Mouse (Mus musculus) stomach, postnatal 0 days (tissue): ENCODE measurements around the gene Gm49342.
"Not testable (repeated sequence)": the region's sequence is repeated elsewhere in the genome, so short reads cannot be mapped to it uniquely, and the experiment has no call there.

Experiments used
- CTCF ChIP-seq: IDR thresholded peaks from 2 replicates; pipeline ENCODE4 v1.5.1; 2016; ENCODE audit warnings: antibody characterized with exemption, low read depth, mild to moderate bottlenecking, moderate library complexity
- EP300 ChIP-seq: optimal IDR thresholded peaks from 2 replicates; pipeline ENCODE3; 2016; ENCODE audit warnings: antibody characterized with exemption

DNA sequence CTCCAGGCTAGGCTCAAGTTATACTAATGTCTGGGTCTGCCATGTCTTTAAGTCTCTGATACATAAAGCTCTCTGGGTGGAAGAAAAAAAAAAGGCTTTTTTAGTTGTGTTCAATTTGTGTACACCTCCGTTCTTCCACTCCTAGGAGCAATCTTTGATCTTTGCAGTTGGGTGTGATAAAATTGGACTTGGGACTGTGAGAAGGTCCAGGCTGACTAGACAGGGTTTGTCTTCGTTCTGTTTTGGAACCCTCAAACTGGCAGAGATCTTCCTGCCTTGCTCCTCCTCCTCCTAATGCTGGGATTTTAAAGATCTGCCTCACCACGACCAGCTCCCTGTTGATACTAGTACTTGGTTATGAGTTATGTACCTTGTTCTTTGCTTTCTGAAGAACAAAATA, 12.8 kb downstream of the Gm49342 start:
- not testable (repeated sequence) for TF ChIP-seq CTCF, EP300
